Comparison of ENCODE assay signal across 8 mouse cellular contexts in the genomic region with DNA sequence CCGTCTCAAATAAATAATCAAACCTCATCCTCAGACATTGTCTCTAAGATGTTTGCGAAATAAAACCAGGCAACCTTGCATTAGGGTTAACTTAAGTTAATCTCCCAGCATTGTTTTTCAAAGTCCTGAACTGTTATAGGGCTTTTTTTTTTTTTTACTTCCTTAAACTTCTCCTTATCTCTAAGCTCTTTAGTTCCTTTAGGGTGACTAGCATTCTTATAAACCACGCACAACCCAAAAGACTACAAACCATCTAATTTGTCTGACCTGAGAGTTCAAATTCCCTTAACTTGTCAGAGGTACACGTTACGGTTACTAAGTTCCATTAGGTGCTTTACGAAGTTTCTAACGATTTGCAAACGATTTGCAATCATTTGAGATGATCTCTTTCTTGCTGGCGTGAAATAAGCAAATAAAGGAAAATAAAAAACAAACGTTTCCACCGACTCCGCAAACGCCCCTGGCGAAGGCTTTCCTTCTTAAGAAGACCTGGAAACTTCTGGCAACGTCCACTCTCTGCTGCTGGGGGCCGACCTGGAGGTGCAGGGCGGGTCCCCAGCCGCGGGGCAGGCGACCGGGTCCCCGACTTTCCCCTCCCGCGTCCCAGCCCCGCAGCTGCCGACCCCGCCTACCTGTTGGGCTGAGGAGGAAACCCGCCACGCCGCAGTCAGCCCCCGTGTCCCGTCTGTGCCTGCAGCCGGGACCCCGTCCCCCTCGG. TPM values are rescaled to one million over a fixed set of nuclear protein-coding genes. Genes with fewer than 3 reads are reported as not detected.
A peak's percentile ranks its signal among the peaks of the same experiment; 100 is the strongest.
DNase-seq lines count a peak whose midpoint lies in the region; ATAC-seq lines count a peak whose summit lies in the region.

No protein-coding gene starts in this region.

- no peaks in the 10 kb centered on the region for H3K36me3 ChIP-seq in kidney, embryonic 16.5 days (ENCODE audit: insufficient read depth, low read length)
- H3K36me3 ChIP-seq in forebrain, embryonic 16.5 days (ENCODE audit: control insufficient read depth, insufficient read depth), result no peaks in the 10 kb centered on the region
- no peaks in the 10 kb centered on the region for H3K36me3 ChIP-seq in liver, embryonic 16.5 days (ENCODE audit: control insufficient read depth, insufficient read depth)
- H3K36me3 ChIP-seq in stomach, embryonic 16.5 days (ENCODE audit: control insufficient read depth, insufficient read depth, low read length), result no peaks in the 10 kb centered on the region

- peaks cover 10% of the 10 kb centered on the region; the same call in 1 of the 2 replicates for H3K4me1 ChIP-seq in kidney, embryonic 16.5 days (ENCODE audit: insufficient read depth, low read length)
- H3K4me1 ChIP-seq in forebrain, embryonic 16.5 days (replicated peaks; ENCODE audit: control insufficient read depth, insufficient read depth, low read length), result peaks cover 4% of the 10 kb centered on the region; the same call in 1 of the 2 replicates
- peaks cover 8% of the 10 kb centered on the region for H3K4me1 ChIP-seq in liver, embryonic 16.5 days (ENCODE audit: control insufficient read depth, low read depth, low read length)
- peaks cover 9% of the 10 kb centered on the region for H3K4me1 ChIP-seq in stomach, embryonic 16.5 days (ENCODE audit: control insufficient read depth, insufficient read depth, low read length)

- no peak for ATAC-seq in kidney, embryonic 16.5 days (ENCODE audit: low FRiP score, low TSS enrichment)
- no peak for ATAC-seq in forebrain, embryonic 16.5 days
- peak; percentile 65 for ATAC-seq in liver, embryonic 16.5 days (ENCODE audit: low read depth)
- peak; percentile 57 for ATAC-seq in stomach, embryonic 16.5 days (ENCODE audit: insufficient read depth, low FRiP score)

- H3K27ac ChIP-seq in kidney, embryonic 16.5 days (ENCODE audit: low read length), result peak overlapping the region; percentile 94
- peak overlapping the region; percentile 58; the same call in 1 of the 2 replicates for H3K27ac ChIP-seq in forebrain, embryonic 16.5 days (ENCODE audit: low read length)
- peak overlapping the region; percentile 98 for H3K27ac ChIP-seq in liver, embryonic 16.5 days (ENCODE audit: low read length)
- peak overlapping the region; percentile 94 for H3K27ac ChIP-seq in stomach, embryonic 16.5 days (ENCODE audit: low read length)

- WGBS in kidney, embryonic 16.5 days, result 2% methylated on average over 35 of the region's 35 CpGs
- WGBS in forebrain, embryonic 16.5 days, result 3% methylated on average over 31 of the region's 35 CpGs
- WGBS in liver, embryonic 16.5 days (ENCODE audit: insufficient replicate concordance), result 1% methylated on average over 33 of the region's 35 CpGs
- WGBS in stomach, embryonic 16.5 days, result 1% methylated on average over 32 of the region's 35 CpGs

- H3K9ac ChIP-seq in kidney, embryonic 16.5 days (replicated peaks; ENCODE audit: low read length), result peak overlapping the region; percentile 89
- peak overlapping the region; percentile 77 for H3K9ac ChIP-seq in forebrain, embryonic 16.5 days (replicated peaks; ENCODE audit: low read depth, low read length)
- H3K9ac ChIP-seq in liver, embryonic 16.5 days (ENCODE audit: low read depth, low read length), result peak overlapping the region; percentile 99
- peak overlapping the region; percentile 94 for H3K9ac ChIP-seq in stomach, embryonic 16.5 days (ENCODE audit: low read length)

- no peak for DNase-seq in kidney, adult 9 months
- peak; percentile 48 for DNase-seq in R1 (ENCODE audit: low read depth, low spot score)
- no peak for DNase-seq in thymus, postnatal 4 days
- no peak for DNase-seq in urinary bladder, postnatal 4 days (ENCODE audit: low spot score in 2 of 2)

- peak overlapping the region; percentile 64 for H3K4me2 ChIP-seq in kidney, embryonic 16.5 days (replicated peaks; ENCODE audit: low read depth, low read length)
- peak overlapping the region; percentile 76 for H3K4me2 ChIP-seq in forebrain, embryonic 16.5 days (ENCODE audit: low read length)
- peak overlapping the region; percentile 79 for H3K4me2 ChIP-seq in liver, embryonic 16.5 days (ENCODE audit: low read depth, low read length)
- peak overlapping the region; percentile 60 for H3K4me2 ChIP-seq in stomach, embryonic 16.5 days (ENCODE audit: low read depth, low read length)

- 0 out of 2 replicates have a peak, but pooled peaks cover 5% of the 10 kb centered on the region for H3K9me3 ChIP-seq in kidney, embryonic 16.5 days (ENCODE audit: low read length)
- H3K9me3 ChIP-seq in forebrain, embryonic 16.5 days (ENCODE audit: control insufficient read depth, low read length), result no peaks in the 10 kb centered on the region
- peaks cover 3% of the 10 kb centered on the region; the same call in 1 of the 2 replicates for H3K9me3 ChIP-seq in liver, embryonic 16.5 days (replicated peaks; ENCODE audit: control insufficient read depth, low read length)
- H3K9me3 ChIP-seq in stomach, embryonic 16.5 days (replicated peaks; ENCODE audit: control insufficient read depth, low read length), result no peaks in the 10 kb centered on the region

- peak overlapping the region; percentile 97 for H3K4me3 ChIP-seq in kidney, embryonic 16.5 days (ENCODE audit: low read length)
- H3K4me3 ChIP-seq in forebrain, embryonic 16.5 days (replicated peaks; ENCODE audit: low read length), result peak overlapping the region; percentile 72
- peak overlapping the region; percentile 100 for H3K4me3 ChIP-seq in liver, embryonic 16.5 days (ENCODE audit: low read depth, low read length)
- H3K4me3 ChIP-seq in stomach, embryonic 16.5 days (replicated peaks; ENCODE audit: low read length), result peak overlapping the region; percentile 97

- no peaks in the 10 kb centered on the region for H3K27me3 ChIP-seq in kidney, embryonic 16.5 days (ENCODE audit: insufficient read depth, low read length)
- H3K27me3 ChIP-seq in forebrain, embryonic 16.5 days (replicated peaks; ENCODE audit: control insufficient read depth, insufficient read depth, low read length), result no peaks in the 10 kb centered on the region
- H3K27me3 ChIP-seq in liver, embryonic 16.5 days (ENCODE audit: control insufficient read depth, insufficient read depth, low read depth, low read length), result no peaks in the 10 kb centered on the region
- no peaks in the 10 kb centered on the region for H3K27me3 ChIP-seq in stomach, embryonic 16.5 days (ENCODE audit: control insufficient read depth, insufficient read depth, low read length)

RNA-seq across cellular contexts. Expression of gene Heatr5a, which starts 0.6 kb away (rescaled TPM):
- polyA plus RNA-seq in kidney, embryonic 16.5 days (2015; fragmentation: Nextera tagmentation; extraction: Ambion mirVana), result 9.4 and 10.5 TPM in 2 replicates
- 6.3 and 6.4 TPM in 2 replicates for polyA plus RNA-seq in forebrain, embryonic 16.5 days (2015; fragmentation: Nextera tagmentation; extraction: Ambion mirVana)
- polyA plus RNA-seq in liver, embryonic 16.5 days (2015; fragmentation: Nextera tagmentation; extraction: Ambion mirVana), result 5.0 and 5.2 TPM in 2 replicates
- 12.8 and 13.2 TPM in 2 replicates for polyA plus RNA-seq in stomach, embryonic 16.5 days (2015; fragmentation: Nextera tagmentation; extraction: Ambion mirVana)

RNA-seq across cellular contexts. Expression of gene Dtd2, which starts 35.8 kb away (rescaled TPM):
- 26.6 and 28.7 TPM in 2 replicates for polyA plus RNA-seq in kidney, embryonic 16.5 days (2015; fragmentation: Nextera tagmentation; extraction: Ambion mirVana)
- 15.7 and 16.0 TPM in 2 replicates for polyA plus RNA-seq in forebrain, embryonic 16.5 days (2015; fragmentation: Nextera tagmentation; extraction: Ambion mirVana)
- polyA plus RNA-seq in liver, embryonic 16.5 days (2015; fragmentation: Nextera tagmentation; extraction: Ambion mirVana), result 10.4 and 12.8 TPM in 2 replicates
- 21.1 and 23.9 TPM in 2 replicates for polyA plus RNA-seq in stomach, embryonic 16.5 days (2015; fragmentation: Nextera tagmentation; extraction: Ambion mirVana)

RNA-seq across cellular contexts. Expression of gene Gpr33, which starts 57.4 kb away (rescaled TPM):
- not detected in 2 replicates for polyA plus RNA-seq in kidney, embryonic 16.5 days (2015; fragmentation: Nextera tagmentation; extraction: Ambion mirVana)
- polyA plus RNA-seq in forebrain, embryonic 16.5 days (2015; fragmentation: Nextera tagmentation; extraction: Ambion mirVana), result not detected in 2 replicates
- polyA plus RNA-seq in liver, embryonic 16.5 days (2015; fragmentation: Nextera tagmentation; extraction: Ambion mirVana), result not detected in 2 replicates
- polyA plus RNA-seq in stomach, embryonic 16.5 days (2015; fragmentation: Nextera tagmentation; extraction: Ambion mirVana), result not detected in 2 replicates

Comparison
In these comparisons a context has a peak if more than half of its experiments do, and no peak if none do; other contexts are left out.
1. ATAC-seq: peak in liver, embryonic 16.5 days (single experiment) and stomach, embryonic 16.5 days (single experiment); none in kidney, embryonic 16.5 days (single experiment) and forebrain, embryonic 16.5 days (single experiment).
2. Peak in every context shown above with its lines, with median percentiles within 50 percentile points of each other: H3K27ac ChIP-seq, H3K4me2 ChIP-seq, H3K4me3 ChIP-seq and H3K9ac ChIP-seq.